Mouse (Mus musculus): ENCODE data around the gene Mrpl14. TPM values are rescaled to one million over a fixed set of nuclear protein-coding genes. Genes with fewer than 3 reads are reported as not detected.

The Mrpl14 gene
- 53.4 and 76.5 TPM in 2 replicates for polyA plus RNA-seq (2012; rRNA removed)

GRCm38 (mm10) chr17:45686093-45686619 lies at the start of gene Mrpl14:
Gene Mrpl14, plus strand, starts transcription at chr17:45686322.

GRCm38 (mm10) chr17:45659225-45659624 lies 26.9 kb upstream of the Mrpl14 start, which contains the start of gene Capn11:
Gene Capn11, minus strand, starts transcription at chr17:45659325.

GRCm38 (mm10) chr17:45686716-45687115 lies 594 bp downstream of the Mrpl14 start, which contains the start of gene Tmem63b:
Gene Tmem63b, minus strand, starts transcription at chr17:45686905.

GRCm38 (mm10) chr17:45733735-45734301 lies 47.7 kb downstream of the Mrpl14 start, which contains the start of gene 1600014C23Rik:
Gene 1600014C23Rik, minus strand, starts transcription at chr17:45733844.

Other genes starting within 250 kb of the Mrpl14 start
- 0.18 and 0.45 TPM in 2 replicates for gene Spats1, start 210.9 kb upstream of the Mrpl14 start, polyA plus RNA-seq (2012; rRNA removed)
- gene Aars2, start 179.5 kb upstream of the Mrpl14 start, polyA plus RNA-seq (2012; rRNA removed): 21.9 and 24.1 TPM in 2 replicates
- 0.04 and 0.10 TPM in 2 replicates for gene Tcte1, start 162.9 kb upstream of the Mrpl14 start, polyA plus RNA-seq (2012; rRNA removed)
- gene Tmem151b, start 136.6 kb upstream of the Mrpl14 start, polyA plus RNA-seq (2012; rRNA removed): 12.7 and 14.0 TPM in 2 replicates
- 3.4 and 4.1 TPM in 2 replicates for gene Nfkbie, start 130.6 kb upstream of the Mrpl14 start, polyA plus RNA-seq (2012; rRNA removed)
- 59.0 and 67.3 TPM in 2 replicates for gene Slc35b2, start 122.4 kb upstream of the Mrpl14 start, polyA plus RNA-seq (2012; rRNA removed)
- 1,227 and 1,796 TPM in 2 replicates for gene Hsp90ab1, start 113.1 kb upstream of the Mrpl14 start, polyA plus RNA-seq (2012; rRNA removed)
- gene Slc29a1, start 86.7 kb upstream of the Mrpl14 start, polyA plus RNA-seq (2012; rRNA removed): 49.8 and 51.7 TPM in 2 replicates
- 0.17 and 9.4 TPM in 2 replicates for gene Mymx, start 84.2 kb upstream of the Mrpl14 start, polyA plus RNA-seq (2012; rRNA removed)
- 0.16 and 1.6 TPM in 2 replicates for gene Capn11, start 27.0 kb upstream of the Mrpl14 start, polyA plus RNA-seq (2012; rRNA removed)
- 93.6 and 123 TPM in 2 replicates for gene Tmem63b, start 583 bp downstream of the Mrpl14 start, polyA plus RNA-seq (2012; rRNA removed)
- gene 1600014C23Rik, start 47.5 kb downstream of the Mrpl14 start, polyA plus RNA-seq (2012; rRNA removed): 0.12 and 0.15 TPM in 2 replicates